Mouse (Mus musculus) kidney, adult 2 months (tissue): Measurements from ENCODE around the gene Tsc22d2. TPM values are rescaled to one million over a fixed set of nuclear protein-coding genes. Genes with fewer than 3 reads are reported as not detected.

Experiments used
- DNase-seq: peaks from one replicate; pipeline ENCODE4 v3.0.0; 2021
- H3K27ac ChIP-seq: fragments of 200-500 bp; 2 replicates; pipeline ENCODE4 v1.5.1; 2012; ENCODE audit warnings: low read depth, low read length, control low read depth, inconsistent platforms; ENCODE audit not compliant: insufficient read depth
- H3K27me3 ChIP-seq: fragments of 200-500 bp; replicated peaks from 2 replicates; pipeline ENCODE4 v1.6.1; 2012; ENCODE audit warnings: mild to moderate bottlenecking, moderate library complexity, low read length, inconsistent platforms; ENCODE audit not compliant: control insufficient read depth, insufficient read depth
- H3K36me3 ChIP-seq: fragments of 200-500 bp; 2 replicates; pipeline ENCODE4 v1.6.1; 2012; ENCODE audit warnings: mild to moderate bottlenecking, moderate library complexity, low read length, inconsistent platforms; ENCODE audit not compliant: control insufficient read depth, insufficient read depth
- H3K4me1 ChIP-seq: fragments of 200-500 bp; 2 replicates; pipeline ENCODE4 v1.6.1; 2011; ENCODE audit warnings: low read length; ENCODE audit not compliant: control insufficient read depth, insufficient read depth
- H3K4me3 ChIP-seq: fragments of 200-500 bp; 2 replicates; pipeline ENCODE4 v1.5.1; 2011; ENCODE audit warnings: mild to moderate bottlenecking, low read depth, low read length, control low read depth; ENCODE audit not compliant: insufficient read depth
- CTCF ChIP-seq: fragments of 200-500 bp; conservative IDR thresholded peaks from 2 replicates; pipeline ENCODE4 v1.5.1; 2011; ENCODE audit warnings: low read depth, mild to moderate bottlenecking, control low read depth, low read length, moderate library complexity, mixed read lengths; ENCODE audit not compliant: insufficient read depth, insufficient read length
- POLR2A ChIP-seq: fragments of 200-500 bp; IDR thresholded peaks from one replicate; pipeline ENCODE4 v1.6.1; 2011; ENCODE audit warnings: low read depth, low read length, control low read depth
- WGBS: fragments of 180-500 bp; shearing (Covaris S2); methylation state at CpG from one replicate; pipeline ENCODE4 v1.1.7; 2018; 5-methylcytosine and 5-hydroxymethylcytosine counted together
- polyA plus RNA-seq: library from polyadenylated mRNA; depleted of rRNA; stranded (reverse); fragments of >200 nt; gene quantifications from 2 replicates; pipeline ENCODE4 v1.2.3, GENCODE M21; 2012

The Tsc22d2 gene
- polyA plus RNA-seq, 1 experiment: 8.4 TPM

GRCm38 (mm10) chr3:58485883-58486282 lies 71.4 kb downstream of the Tsc22d2 start:
- no peak for DNase-seq
- WGBS: 72% methylated on average over 7 of the region's 7 CpGs
- Histone ChIP-seq H3K4me1 (no peaks in the 10 kb centered on the region), H3K36me3 (no peaks in the 10 kb centered on the region), H3K27me3 (no peaks in the 10 kb centered on the region), H3K4me3 (no peak overlapping the region), H3K27ac (no peak overlapping the region)
- peak; percentile 50 for TF ChIP-seq CTCF
- TF ChIP-seq POLR2A: no peak

DNA sequence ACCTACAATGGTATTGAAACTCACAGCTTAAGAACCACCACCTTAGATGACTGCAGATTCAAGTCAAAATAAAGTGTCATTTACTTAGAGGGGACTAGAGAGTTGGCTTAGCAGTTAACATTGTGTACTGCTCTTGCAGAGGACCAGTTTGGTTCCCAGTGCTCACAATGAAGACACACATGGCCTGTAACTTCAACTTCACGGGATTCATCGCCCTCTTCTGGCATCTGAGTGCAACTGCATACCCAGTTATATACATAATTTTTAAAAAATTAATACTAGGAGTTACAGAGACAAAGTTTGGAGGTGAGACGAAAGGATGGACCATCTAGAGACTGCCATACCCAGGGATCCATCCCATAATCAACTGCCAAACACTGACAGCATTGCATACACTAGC lies 72.6 kb downstream of the Tsc22d2 start:
- Histone ChIP-seq H3K27me3 (no peaks in the 10 kb centered on the region), H3K4me3 (no peak overlapping the region), H3K27ac (no peak overlapping the region), H3K36me3 (no peaks in the 10 kb centered on the region), H3K4me1 (no peaks in the 10 kb centered on the region)
- DNase-seq: no peak
- 80% methylated on average over 3 of the region's 3 CpGs for WGBS
- no peak for TF ChIP-seq POLR2A
- peak; percentile 22; the same call in 1 of the 2 replicates for TF ChIP-seq CTCF

DNA sequence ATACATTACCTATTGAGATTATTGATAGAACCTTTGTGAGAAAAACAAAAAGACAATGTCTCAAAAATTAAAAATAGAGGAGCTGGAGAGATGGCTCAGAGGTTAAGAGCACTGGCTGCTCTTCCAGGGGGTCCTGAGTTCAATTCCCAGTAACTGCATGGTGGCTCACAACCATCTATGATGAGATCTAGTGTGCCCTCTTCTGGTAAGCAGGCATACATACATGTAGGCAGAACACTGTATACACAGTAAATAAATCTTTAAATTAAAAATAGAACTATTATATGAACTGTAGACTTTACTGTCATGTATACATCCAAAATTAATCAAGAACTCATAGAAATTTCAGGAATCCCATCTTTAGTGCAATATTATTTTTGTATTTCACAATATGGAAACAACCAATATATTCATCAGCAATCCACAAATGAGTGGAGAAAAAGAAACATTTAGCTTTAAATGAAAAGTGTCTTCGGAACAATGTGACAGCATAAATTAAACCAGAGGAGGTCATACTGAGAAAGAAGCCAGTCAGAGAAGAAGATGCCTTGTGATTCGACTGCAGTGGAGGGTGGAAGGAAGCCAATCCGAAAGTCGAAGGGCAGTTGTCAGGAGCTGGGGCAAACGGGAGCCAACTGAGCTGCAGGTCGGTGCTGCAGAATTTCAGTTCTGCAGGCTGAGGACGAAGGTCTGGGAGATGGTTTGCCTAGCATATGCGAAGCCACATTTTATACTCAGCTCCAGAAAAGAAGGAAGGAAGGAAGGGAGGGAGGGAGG lies 73.7 kb downstream of the Tsc22d2 start:
- TF ChIP-seq POLR2A (no peak), CTCF (no peak; the same call in 1 of the 2 replicates)
- H3K4me3 ChIP-seq: no peak overlapping the region
- H3K36me3 ChIP-seq: no peaks in the 10 kb centered on the region
- H3K4me1 ChIP-seq: no peaks in the 10 kb centered on the region
- WGBS: 38% methylated on average over 8 of the region's 8 CpGs
- H3K27ac ChIP-seq: no peak overlapping the region
- no peak for DNase-seq
- no peaks in the 10 kb centered on the region; the same call in 1 of the 2 replicates for H3K27me3 ChIP-seq

DNA sequence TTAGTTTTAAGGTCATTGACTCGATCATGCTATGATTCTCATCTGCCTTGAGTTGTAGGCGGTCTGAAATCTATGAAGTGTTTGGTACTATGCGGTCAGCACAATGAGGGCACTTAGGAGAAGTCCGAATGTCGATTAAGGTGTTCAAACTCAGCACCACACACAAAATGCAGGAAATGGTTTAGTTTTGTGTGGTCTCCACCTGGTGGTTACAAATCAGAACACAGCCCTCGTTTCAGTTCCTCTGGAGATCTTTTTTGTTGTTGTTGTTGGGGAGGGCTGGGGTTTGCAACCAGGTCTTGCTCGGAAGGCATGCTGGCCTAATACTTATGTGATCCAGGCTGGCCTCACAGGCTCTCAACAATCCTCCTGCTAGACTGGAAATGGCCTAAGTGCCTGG lies 76.3 kb downstream of the Tsc22d2 start:
- H3K4me1 ChIP-seq: no peaks in the 10 kb centered on the region
- no peak overlapping the region for H3K27ac ChIP-seq
- no peaks in the 10 kb centered on the region; the same call in 1 of the 2 replicates for H3K27me3 ChIP-seq
- peak; percentile 38 for DNase-seq
- no peaks in the 10 kb centered on the region for H3K36me3 ChIP-seq
- no peak overlapping the region for H3K4me3 ChIP-seq
- WGBS: 53% methylated on average over 7 of the region's 7 CpGs
- no peak for TF ChIP-seq POLR2A
- TF ChIP-seq CTCF: peak; percentile 31; the same call in 1 of the 2 replicates

GRCm38 (mm10) chr3:58493621-58494020 lies 79.1 kb downstream of the Tsc22d2 start:
- DNase-seq: no peak
- Histone ChIP-seq H3K27ac (no peak overlapping the region), H3K4me1 (no peaks in the 10 kb centered on the region), H3K27me3 (no peaks in the 10 kb centered on the region; the same call in 1 of the 2 replicates), H3K4me3 (no peak overlapping the region), H3K36me3 (no peaks in the 10 kb centered on the region)
- TF ChIP-seq POLR2A (no peak), CTCF (no peak)
- 82% methylated on average over 4 of the region's 4 CpGs for WGBS

GRCm38 (mm10) chr3:58501961-58502360 lies 87.4 kb downstream of the Tsc22d2 start:
- 59% methylated on average over 2 of the region's 2 CpGs for WGBS
- DNase-seq: no peak
- H3K27me3 ChIP-seq: no peaks in the 10 kb centered on the region
- no peak overlapping the region for H3K27ac ChIP-seq
- no peaks in the 10 kb centered on the region for H3K36me3 ChIP-seq
- no peak overlapping the region for H3K4me3 ChIP-seq
- H3K4me1 ChIP-seq: no peaks in the 10 kb centered on the region
- TF ChIP-seq CTCF (no peak), POLR2A (no peak)

DNA sequence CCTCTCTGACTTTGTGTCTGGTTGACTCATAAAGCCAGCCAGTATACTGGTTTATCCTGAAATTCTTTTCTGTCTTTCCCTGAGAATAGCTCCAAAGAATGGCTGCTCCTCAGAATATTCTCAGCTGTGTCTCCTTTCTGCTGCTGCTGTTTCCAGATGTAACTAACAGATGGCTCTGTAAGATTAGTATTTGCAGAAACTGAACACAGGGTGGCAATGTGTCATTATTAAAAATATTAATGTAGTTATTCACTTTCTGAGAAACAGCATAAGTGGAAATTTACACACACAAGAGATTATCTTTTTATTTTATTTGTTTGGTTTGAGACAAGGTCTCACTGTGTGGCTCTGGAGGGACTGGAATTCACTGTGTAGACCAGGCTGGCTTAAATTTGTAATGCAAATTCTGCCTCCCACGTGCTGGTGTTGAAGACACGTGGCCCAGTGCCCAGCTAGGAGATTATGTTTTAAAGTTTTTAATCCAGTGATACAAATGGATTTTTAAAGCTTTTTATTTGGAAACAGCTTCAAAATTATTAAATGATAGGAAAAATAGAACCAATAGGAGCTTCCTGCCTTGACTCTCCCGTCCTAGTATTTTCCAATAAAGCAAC lies 89.3 kb downstream of the Tsc22d2 start:
- TF ChIP-seq POLR2A: no peak
- H3K4me1 ChIP-seq: no peaks in the 10 kb centered on the region

More for the DNA sequence above, 89.3 kb downstream of the Tsc22d2 start:
- Histone ChIP-seq H3K4me3 (no peak overlapping the region), H3K36me3 (no peaks in the 10 kb centered on the region), H3K27me3 (no peaks in the 10 kb centered on the region), H3K27ac (no peak overlapping the region)
- WGBS: 55% methylated on average over 3 of the region's 3 CpGs
- DNase-seq: no peak
